Mouse (Mus musculus): ENCODE results near the gene Slc6a21.
"Not testable (repeated sequence)": the region's sequence is repeated elsewhere in the genome, so short reads cannot be mapped to it uniquely, and the experiment has no call there.

Gene Slc6a21

DNA sequence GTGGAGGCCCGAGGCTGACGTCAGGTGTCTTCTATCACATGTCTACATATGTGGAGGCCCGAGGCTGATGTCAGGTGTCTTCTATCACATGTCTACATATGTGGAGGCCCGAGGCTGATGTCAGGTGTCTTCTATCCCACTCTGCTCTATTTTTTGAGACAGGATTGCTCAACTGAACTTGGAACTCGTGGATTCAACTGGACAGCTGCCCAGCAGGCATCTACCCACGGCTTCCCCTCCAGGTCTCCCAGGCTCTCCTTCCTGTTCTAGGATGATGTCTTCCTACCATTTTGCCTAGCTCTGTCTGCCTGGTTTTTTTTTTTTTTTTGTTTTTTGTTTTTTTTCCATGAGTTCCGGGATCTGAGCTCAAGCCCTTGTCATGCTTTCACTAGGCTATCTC lies 21.5 kb upstream of the Slc6a21 start:
- in situ Hi-C loops (cut with MboI, MseI), result not testable (repeated sequence)

DNA sequence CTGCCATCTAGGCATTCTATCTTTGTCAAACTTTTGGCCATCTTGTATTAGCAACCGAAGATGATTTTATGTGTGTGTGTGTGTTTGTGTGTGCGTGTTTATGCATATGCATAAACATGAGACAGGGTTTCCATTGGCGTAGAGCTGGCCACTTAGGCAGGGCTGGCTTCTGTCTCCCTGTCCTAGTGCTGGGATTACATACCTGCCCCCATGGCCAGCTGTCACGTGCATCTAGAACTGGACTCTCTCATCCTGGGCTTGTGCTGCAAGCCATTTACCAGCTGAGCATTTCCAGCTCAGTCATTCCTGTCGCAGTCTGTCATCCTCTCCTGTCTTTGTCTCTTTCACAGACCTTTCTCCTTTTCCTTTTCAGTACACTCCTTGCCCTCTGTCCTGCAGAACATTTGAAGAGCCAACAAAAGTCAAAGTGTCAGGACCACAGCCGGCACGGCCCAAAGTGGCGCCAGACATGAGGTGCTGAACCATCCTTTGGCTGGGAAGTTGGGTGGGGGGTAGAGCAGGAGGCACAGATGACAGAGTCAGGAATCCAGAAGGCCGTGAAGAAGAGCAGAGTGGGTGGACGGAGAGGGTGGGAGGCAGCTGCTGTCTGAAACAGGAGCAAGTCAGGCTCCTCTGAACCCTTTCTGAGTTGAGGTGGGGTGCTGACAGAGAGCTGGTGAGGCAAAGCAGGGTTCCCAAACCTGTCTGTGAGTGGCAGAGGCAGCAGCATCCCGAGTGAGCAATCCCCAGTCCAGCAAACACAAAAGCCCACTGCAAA lies 20.1 kb upstream of the Slc6a21 start:
- in situ Hi-C loops (cut with MboI, MseI), result no loop called here

DNA sequence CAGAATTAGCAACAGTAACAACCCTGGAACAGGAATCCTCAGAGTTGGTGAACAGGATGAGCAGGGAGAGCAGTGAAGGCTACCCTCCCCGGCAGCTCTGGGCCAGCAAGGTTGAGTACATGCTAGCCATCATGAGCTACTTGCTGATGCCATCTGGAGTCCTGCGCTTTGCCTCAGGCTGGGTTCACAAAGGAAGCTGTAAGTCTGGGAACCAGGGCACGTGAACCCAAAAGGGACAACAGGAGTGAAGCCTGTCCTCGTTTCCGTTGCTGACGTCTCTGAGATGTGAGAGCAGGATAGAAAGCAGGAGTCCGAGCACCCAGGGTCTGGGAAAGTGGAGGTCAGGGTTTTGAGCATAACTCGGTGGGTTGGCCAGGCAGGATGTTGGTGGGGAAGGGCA lies 18.0 kb upstream of the Slc6a21 start:
- in situ Hi-C loops (cut with MboI, MseI), result no loop called here

DNA sequence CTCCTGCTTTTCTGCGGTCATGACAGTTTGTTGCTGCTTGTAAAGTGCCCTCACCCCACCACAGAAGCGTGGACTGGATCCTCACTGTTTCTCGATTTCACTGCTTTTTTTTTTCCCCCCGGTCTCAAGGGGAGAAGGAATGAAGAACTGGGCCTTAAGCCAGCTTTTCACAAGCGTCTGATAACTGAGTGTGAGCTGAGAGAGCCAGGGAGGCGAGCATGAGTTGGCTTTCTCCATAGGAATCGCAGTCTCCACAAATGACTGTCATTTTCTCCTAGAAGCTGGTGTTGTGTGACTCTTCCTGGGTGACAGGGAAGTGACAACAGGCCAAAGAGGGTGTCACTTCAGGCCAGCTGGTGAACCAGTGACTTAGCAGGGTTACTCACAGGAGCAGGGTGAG lies 15.0 kb upstream of the Slc6a21 start:
- in situ Hi-C loops (cut with MboI, MseI), result no loop called here

DNA sequence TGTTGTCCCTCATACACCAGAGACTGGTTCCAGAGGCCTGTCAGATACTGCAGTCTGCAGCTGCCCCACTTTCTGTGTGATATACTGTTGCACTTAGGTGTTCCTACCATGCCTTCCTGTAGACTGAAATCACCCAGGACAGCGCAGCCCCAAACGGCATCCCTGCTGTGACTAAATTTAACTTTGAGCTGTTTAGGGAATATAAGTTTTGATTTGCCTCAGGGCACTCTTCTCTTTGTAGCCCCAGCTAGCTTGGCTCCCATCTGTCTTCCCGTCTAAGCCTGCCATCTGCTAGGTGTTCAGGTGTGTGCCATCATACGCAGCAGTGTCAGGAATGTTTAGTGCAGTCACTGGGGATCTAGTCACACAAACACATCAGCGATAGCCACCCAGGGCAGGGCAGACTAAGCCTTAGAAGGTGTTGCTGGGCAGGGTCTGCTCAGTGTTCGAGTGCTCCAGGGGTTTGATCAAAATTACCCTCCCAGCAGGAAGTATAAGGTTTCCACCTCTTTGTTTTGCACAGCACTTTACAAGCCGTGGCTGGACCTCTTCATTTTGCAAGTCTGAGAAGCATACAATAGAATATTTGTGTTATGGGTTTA lies 14.2 kb upstream of the Slc6a21 start:
- in situ Hi-C loops (cut with MboI, MseI), result no loop called here

DNA sequence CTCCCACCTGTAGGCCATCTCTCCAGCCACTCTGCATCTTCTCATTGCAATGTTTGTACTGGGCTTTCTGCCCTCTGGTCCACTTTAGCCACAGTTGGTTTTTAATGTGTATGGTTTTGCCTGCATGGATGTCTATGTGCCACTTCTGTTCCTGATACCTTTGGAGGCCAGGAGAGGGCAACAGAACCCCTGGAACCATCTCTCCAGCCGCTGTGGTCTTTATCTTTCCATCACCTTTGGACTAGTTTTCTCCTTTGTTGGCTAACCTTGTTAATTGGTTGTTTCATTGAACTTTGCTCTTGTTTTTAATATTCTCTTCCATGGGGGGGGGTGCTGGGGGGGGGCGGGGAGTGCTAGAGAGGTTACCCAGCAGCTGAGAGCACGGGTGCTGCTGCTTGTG lies 13.0 kb upstream of the Slc6a21 start:
- in situ Hi-C loops (cut with MboI, MseI), result no loop called here

DNA sequence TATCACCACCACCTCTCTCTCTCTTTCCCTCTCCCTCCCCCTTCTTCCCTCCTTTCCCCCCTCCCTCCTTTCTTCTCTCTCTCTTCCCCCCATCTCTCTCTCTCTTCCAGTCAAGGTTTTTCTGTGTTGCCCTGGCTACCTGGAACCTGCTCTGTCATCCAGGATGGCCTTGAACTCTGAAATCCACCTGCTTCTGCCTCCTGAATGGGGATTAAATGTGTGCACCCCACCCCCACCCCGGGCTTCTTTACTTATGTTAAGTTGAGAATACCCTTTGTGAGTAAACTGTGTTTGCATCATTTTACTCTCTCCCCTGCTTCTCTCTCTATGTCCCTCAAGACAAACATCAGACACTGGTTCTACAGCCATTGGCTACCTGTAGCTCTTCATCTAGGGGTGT lies 11.8 kb upstream of the Slc6a21 start:
- in situ Hi-C loops (cut with MboI, MseI), result no loop called here

DNA sequence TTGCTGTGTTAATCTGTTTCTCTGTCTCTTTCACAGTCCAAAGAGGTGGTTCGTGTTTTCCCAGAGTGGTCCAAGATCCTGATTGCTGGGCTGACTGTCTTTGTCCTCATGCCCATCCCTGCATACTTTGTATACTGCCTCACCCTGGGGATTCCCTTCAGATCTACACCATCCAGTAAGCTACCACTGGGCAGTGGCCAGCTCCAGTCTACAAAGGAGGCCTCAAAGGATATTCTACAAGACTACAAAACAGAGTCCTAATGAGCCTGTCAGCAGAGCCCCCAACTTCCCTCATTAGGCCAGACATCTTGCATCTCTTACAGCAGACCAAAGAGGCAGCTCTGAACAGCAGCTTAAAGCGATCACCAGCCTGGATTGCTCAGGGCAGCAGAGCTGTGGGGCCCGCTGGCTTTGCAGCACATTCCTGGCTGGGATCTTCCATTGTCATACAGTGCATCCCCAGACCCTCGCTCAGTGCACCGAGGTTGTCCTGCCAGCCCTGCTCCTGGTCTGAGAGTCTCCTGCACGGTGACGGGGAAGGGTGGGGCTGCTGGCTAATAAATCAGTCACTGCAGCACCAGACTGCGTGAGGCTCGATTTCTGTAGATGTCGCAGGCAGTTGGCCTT lies 4.4 kb upstream of the Slc6a21 start:
- in situ Hi-C loops (cut with MboI, MseI), result loop anchor here (10.0 kb wide), 1 partner anchor 1842 kb away; no protein-coding TSS in a partner anchor

DNA sequence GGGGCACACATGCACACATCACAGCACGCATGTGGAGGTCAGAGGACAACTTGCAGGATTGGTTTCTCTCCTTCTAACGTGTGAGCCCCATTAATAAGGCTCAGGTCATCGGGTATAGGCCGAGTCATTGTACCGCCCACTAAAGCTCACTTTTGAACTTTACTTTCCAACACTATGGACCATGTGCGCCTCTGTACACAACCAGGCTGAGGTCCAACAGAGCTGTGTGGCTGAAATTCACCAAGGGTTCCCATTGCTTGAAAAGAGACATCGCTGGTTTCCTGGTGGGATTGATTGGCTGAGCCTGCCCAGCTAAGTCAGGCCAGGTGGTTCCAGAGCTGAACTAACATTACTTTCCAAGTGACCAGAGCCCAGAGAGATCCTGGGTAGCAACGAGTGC lies 3.6 kb upstream of the Slc6a21 start:
- in situ Hi-C loops (cut with MboI, MseI), result loop anchor here (10.0 kb wide), 1 partner anchor 1841 kb away; no protein-coding TSS in a partner anchor

DNA sequence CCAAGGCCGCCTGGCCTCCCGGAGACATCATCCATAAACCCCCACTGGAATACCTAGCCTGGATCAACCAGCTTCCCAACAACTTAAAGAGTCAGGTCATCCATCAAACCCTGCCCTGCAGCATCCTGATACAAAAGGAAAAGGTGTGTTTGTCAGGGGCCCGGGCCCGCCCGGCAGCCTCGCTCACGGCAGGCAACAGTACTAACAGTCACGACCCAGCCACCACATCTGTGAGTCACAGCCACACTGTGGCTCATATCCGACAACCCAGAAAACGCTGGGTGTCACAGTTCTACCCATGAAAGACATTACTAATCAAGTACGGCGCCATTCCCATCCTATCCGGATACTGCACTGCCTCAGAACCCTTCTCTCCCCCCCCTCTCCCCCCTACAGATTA lies 9.2 kb downstream of the Slc6a21 start:
- in situ Hi-C loops (cut with MboI, MseI), result no loop called here

DNA sequence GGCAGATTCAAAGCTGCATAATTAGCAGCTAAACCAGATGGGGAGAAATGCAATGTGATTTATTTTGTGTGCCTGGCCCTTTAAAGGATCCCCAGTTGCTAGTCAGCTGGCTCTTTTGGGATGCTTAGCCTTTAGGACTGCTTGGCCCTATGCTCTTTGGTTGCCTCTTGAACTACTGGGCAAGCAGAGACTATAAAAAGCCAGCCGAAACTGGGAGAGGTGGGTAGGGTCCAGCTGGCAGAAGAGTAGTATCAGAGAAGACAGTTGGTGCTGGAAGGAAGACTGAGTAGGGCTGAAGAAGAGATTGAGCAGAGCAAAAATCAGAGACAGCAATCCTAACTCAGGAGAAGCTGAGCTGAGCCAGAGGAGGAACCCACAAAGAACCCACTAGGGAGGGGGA lies 19.3 kb downstream of the Slc6a21 start:
- in situ Hi-C loops (cut with MboI, MseI), result no loop called here

DNA sequence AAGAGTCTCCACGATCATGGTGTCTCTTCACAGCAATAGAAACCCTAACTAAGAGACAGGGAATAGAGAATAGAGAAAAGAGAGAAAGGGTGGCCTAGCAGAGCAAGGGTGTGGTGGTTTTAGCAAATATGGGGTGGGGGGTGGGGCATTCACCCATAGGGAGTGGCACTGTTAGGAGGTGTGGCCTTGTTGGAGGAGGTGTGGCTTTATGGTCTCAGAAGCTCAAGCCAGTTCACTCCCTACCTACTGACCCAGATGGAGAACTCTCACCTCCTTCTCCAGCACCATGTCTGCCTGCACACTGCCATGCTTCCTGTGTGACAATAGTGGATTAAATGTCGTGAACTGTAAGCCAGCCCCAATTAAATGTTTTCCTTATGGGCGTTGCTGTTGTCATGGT lies 20.2 kb downstream of the Slc6a21 start:
- in situ Hi-C loops (cut with MboI, MseI), result no loop called here

DNA sequence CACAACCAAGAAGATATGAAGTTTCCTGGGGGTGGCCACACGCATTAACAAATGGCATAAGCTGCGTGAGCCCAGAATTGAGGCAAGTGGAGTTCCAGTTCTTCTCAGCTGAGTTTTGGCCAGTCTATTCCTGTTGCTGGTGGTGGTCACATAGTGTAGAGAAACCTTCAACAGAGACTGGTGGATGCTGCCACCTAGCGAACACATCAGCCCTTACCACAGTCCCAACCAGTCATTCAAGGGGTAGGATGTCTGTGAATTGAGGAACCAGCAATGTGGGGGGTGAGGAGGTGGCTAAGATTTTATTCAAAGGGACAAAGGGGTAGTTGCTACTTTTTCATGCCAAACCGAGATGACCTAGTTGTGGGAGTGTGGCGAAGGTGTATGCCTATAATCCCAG lies 22.4 kb downstream of the Slc6a21 start:
- in situ Hi-C loops (cut with MboI, MseI), result no loop called here

DNA sequence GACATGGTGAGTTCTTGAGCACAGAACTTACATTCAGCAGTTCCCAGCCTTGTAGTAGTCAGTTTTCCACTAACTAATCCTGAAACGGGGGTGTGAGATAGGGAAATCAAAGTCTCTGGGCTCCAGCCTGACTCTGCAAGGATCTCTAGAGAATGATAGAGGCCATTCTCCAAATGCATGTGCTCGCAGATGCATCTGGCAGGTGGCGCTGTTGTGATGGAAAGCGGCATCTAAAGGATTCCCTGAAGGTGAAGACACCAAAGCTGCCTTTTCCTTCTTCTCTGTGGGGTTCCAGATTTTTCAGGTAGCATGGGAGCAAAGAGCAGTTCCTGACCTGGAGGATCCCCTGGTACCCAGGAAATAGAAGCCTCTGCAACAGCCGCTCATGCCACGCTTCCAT lies 23.0 kb downstream of the Slc6a21 start:
- in situ Hi-C loops (cut with MboI, MseI), result no loop called here

DNA sequence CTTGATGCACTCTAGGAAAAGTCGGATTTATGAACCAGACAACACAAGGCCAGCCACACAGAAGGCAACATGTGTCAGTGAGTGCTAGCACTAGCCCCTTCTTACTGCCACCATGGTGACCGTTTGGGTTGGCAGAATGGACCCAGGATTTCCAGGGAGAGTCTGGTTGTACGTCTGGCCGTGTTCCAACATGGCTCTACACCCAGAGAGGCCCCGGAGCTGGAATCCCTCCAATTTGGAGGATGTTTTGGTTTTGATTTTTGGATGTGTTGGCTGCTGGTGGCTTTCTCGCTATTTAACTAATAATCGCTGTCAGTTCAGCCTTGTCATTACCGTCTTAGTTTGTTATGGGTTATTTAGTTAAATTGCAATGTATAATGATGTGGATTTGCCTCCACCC lies 25.3 kb downstream of the Slc6a21 start:
- in situ Hi-C loops (cut with MboI, MseI), result no loop called here

DNA sequence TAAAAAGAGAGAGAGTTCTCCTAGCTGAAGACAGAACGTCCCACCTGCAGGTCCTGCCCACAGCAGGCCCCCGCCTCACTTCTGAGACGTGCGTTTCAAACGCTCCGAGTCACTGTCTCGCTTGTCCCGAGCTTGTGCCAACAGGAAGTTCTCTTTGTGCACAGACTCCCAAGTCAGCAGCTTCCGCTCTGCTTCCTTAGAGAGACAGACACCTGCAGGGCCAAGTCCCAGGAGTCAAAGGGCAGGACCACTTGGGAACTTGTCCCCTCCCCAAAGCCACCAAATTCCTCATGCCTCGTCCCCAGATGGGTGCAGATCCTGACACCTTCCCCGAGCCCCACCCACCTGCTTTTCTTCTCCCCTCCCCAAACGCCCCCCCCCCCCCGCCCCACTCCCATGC lies 27.6 kb downstream of the Slc6a21 start:
- in situ Hi-C loops (cut with MboI, MseI), result loop anchor here (5.0 kb wide), 1 partner anchor 37 kb away; no protein-coding TSS in a partner anchor

DNA sequence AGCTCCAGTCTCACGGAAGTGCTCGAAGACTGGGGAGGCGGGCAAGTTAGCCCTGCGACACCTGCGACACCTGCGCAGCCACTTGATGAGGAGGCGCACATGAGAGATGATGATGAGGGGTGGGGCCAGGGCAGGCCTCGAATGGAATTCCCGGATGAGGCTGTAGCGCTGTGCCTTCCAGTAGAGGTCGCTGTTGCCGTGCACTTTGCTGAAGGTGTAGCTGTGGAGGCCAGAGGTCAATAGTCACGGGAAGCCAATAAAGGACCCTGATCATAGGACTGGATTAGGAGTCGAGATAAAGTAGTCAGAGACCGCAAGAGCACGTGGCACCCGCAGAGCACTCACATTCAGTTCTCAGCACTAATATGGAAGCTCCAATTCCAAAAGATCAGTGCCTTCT lies 28.0 kb downstream of the Slc6a21 start:
- in situ Hi-C loops (cut with MboI, MseI), result loop anchor here (5.0 kb wide), 1 partner anchor 37 kb away; no protein-coding TSS in a partner anchor

DNA sequence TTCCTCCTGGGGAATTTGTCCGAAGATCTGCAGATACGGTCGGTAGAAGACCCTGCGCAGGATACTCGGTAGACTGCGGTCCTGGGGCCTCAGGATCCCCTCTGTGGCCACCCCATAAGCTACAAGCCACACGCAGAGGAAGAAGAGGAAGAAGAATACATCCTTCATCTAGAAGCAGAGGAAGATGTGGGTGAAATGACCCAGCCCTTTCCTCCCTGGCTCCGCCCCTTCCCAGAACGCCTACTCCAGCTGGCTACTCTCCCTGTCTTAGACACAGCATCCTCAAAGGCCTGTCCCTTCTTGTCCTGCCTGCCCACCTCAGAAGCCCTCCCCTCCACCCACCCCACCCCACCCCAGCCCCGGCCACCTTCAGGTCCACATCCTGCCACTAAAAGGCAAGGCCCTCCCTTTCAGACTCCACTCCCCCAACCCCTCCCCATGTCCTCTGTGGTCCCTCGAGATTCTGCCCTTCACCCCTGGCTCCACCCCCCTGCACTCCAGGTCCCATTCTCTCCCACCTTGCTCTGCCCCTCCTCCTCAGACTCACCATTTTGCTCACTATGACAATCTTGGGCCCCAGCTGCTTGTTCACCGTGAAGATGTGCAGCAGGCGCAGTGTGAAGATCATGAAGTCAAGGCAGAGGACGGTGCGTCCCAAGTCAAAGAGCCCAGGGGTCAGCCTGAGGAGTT lies 31.4 kb downstream of the Slc6a21 start:
- in situ Hi-C loops (cut with MboI, MseI), result loop anchor here (5.0 kb wide), 1 partner anchor 34 kb away; no protein-coding TSS in a partner anchor

DNA sequence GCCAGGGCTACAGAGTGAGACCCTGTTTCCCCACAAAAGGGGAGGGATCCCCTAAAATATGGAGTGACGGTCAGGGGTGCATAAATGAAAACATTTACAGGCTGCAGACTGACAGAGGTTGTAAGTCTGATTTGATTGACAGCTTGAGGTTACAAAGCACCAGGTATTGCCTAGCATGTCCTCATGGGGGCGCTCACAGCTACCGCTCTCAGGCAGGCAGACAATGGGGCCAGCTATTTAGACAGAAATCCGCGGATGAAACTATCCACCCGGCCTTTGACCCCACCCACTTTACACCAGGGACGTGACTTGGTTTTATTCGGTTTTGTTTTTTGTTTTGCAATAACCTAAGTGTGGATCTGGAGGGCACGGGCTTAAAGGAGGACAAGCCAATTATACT lies 32.1 kb downstream of the Slc6a21 start:
- in situ Hi-C loops (cut with MboI, MseI), result loop anchor here (5.0 kb wide), 1 partner anchor 33 kb away; no protein-coding TSS in a partner anchor

DNA sequence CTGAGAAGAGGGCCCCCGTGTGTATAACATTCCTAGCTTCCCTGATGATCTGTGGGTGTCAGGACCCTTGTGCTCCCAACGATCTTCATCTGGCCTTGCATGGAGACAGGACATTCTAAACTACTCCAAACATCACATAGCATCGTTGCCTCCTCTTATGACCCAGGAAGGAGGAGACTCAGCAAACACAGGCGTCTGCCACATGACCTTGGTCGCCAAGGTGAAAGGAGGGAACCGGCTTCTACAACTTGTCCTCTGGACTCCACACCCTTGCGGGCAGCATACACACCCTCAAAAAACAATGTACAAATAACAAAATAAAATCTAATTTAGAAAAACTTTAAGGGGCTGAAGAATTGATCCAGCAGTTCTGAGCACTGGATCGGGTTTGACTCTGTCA lies 34.7 kb downstream of the Slc6a21 start:
- in situ Hi-C loops (cut with MboI, MseI), result no loop called here

DNA sequence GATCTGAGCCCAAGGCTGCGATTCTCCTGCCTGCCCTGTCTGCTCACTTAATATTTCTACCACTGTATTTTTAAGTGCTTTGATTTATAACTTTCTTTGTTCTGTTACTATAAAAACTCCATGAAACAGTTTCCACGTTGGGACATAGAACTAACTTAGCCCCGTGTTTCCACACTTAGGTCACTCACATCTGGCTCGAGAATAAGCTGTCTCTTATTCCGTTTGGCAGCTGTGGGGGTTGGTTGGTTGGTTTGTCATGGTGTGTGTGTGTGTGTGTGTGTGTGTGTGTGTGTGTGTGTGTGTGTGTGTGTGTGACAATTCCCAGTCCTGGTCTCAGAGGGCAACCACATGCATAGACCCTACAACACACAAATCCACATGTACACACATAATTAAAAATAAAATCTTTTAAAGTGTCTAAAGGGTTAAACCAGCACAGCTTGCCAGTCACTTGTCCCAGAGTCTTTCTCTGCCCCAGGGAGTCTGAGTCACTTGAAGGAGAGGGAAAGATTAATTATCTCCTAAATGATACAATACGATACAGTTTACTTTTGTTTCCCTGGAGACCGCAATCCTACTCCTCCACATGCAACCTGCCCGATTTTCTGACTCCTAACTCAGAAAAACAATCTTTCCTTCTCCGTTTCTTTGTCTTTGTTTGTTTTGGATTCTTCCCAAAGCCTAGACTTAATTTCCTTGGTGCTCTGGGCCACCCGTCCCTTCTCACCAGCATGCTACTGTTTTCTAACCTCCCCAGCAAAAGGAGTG lies 35.6 kb downstream of the Slc6a21 start:
- in situ Hi-C loops (cut with MboI, MseI), result no loop called here
